Mouse (Mus musculus): ENCODE data around the gene Polg2.
"Not testable (repeated sequence)": the region's sequence is repeated elsewhere in the genome, so short reads cannot be mapped to it uniquely, and the experiment has no call there.

- not testable (repeated sequence) for TF ChIP-seq CTCF (IDR thresholded peaks at IDR 0.05; ENCODE audit: low read depth, low read length); POLR2A (IDR thresholded peaks at IDR 0.05; ENCODE audit: extremely low read depth, insufficient read depth, low read length)
Observed at GRCm38 (mm10) chr11:106807442-106807841, 28.1 kb upstream of the Polg2 start.
